Mouse (Mus musculus) small intestine, adult 2 months (tissue): ENCODE measurements at regions not wholly inside any gene's neighbourhood (a gene's known extent, or its start where the extent isn't known, plus 50 kb on each side); places are given as distances from the start of the nearest gene placed in this dataset.

ENCODE experiments used
- CTCF ChIP-seq: fragments of 200-500 bp; IDR thresholded peaks from 2 replicates; pipeline ENCODE4 v1.5.1; 2012; ENCODE audit warnings: low read depth, mild to moderate bottlenecking, control low read depth, inconsistent platforms, low read length, moderate library complexity, mixed read lengths; ENCODE audit not compliant: insufficient replicate concordance, insufficient read length; ENCODE audit errors: extremely low read depth
- POLR2A ChIP-seq: fragments of 200-500 bp; IDR thresholded peaks from 2 replicates; pipeline ENCODE4 v1.6.1; 2012; ENCODE audit warnings: low read depth, mild to moderate bottlenecking, control low read depth, inconsistent platforms, low read length, moderate library complexity

DNA sequence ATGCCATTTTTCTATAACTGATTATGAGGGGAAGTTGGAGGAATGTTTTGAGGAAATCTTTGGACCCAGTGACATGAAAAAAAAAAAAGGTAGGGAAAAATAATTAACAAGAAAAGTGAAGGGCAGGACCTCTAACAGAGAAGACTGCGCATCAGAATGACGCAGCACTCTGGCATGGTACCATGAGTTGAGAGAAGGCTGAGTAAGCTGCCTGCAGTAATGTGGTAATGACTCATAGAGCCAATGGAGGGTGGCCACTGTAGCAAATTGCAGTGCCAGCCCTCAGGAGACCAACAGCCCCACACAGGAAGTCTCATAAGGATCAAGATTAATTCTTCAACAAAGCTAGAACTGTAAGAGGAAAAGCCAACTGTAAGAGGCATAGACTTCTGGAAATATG, 134.3 kb upstream of the Rag2 start:
- no peak for TF ChIP-seq POLR2A
- no peak for TF ChIP-seq CTCF
